Mouse (Mus musculus): Measurements from ENCODE around the gene Hnrnpa0. TPM values are rescaled to one million over a fixed set of nuclear protein-coding genes. Genes with fewer than 3 reads are reported as not detected.

Hnrnpa0 gene
- polyA plus RNA-seq, 1 experiment from 2014 or later: 24.6 TPM

- Histone ChIP-seq H3K36me3 (ENCODE audit: control insufficient read depth, insufficient read depth, low read length) (no peaks in the 10 kb centered on the region), H3K4me1 (replicated peaks; ENCODE audit: control insufficient read depth, insufficient read depth) (no peaks in the 10 kb centered on the region; the same call in 1 of the 2 replicates), H3K27ac (replicated peaks) (peak overlapping the region; percentile 99), H3K4me2 (replicated peaks; ENCODE audit: low read depth) (peak overlapping the region; percentile 81), H3K27me3 (ENCODE audit: control insufficient read depth, insufficient read depth, low read length) (no peaks in the 10 kb centered on the region), H3K9me3 (ENCODE audit: control insufficient read depth, low read length) (no peaks in the 10 kb centered on the region), H3K9ac (ENCODE audit: low read length) (peak overlapping the region; percentile 99), H3K4me3 (ENCODE audit: low read depth, low read length) (peak overlapping the region; percentile 91)
- WGBS: under 1% methylated on average over 61 of the region's 83 CpGs
- peak; percentile 19 for TF ChIP-seq CTCF (IDR thresholded peaks at IDR 0.05; ENCODE audit: low read depth)
- peak; percentile 31 for TF ChIP-seq EP300 (optimal IDR thresholded peaks at IDR 0.05)
- ATAC-seq (ENCODE audit: low FRiP score, low TSS enrichment): peak; percentile 97
- peak; percentile 96 for DNase-seq (ENCODE audit: low spot score)
These were observed 664 bp upstream of the Hnrnpa0 start for GRCm38 (mm10) chr13:58128768-58129671.

GRCm38 (mm10) chr13:58127766-58128361 is 492 bp downstream of the Hnrnpa0 start:
- Histone ChIP-seq H3K4me3 (ENCODE audit: low read depth, low read length) (peak overlapping the region; percentile 91), H3K4me2 (replicated peaks; ENCODE audit: low read depth) (peak overlapping the region; percentile 81), H3K4me1 (replicated peaks; ENCODE audit: control insufficient read depth, insufficient read depth) (no peaks in the 10 kb centered on the region; the same call in 1 of the 2 replicates), H3K27me3 (ENCODE audit: control insufficient read depth, insufficient read depth, low read length) (no peaks in the 10 kb centered on the region), H3K9me3 (ENCODE audit: control insufficient read depth, low read length) (no peaks in the 10 kb centered on the region), H3K27ac (replicated peaks) (peak overlapping the region; percentile 99), H3K9ac (ENCODE audit: low read length) (peak overlapping the region; percentile 99), H3K36me3 (ENCODE audit: control insufficient read depth, insufficient read depth, low read length) (no peaks in the 10 kb centered on the region)
- ATAC-seq (ENCODE audit: low FRiP score, low TSS enrichment): peak; percentile 26
- TF ChIP-seq EP300 (optimal IDR thresholded peaks at IDR 0.05) (no peak), CTCF (IDR thresholded peaks at IDR 0.05; ENCODE audit: low read depth) (no peak)
- peak; percentile 67 for DNase-seq (ENCODE audit: low spot score)
- under 1% methylated on average over 71 of the region's 81 CpGs for WGBS

DNA sequence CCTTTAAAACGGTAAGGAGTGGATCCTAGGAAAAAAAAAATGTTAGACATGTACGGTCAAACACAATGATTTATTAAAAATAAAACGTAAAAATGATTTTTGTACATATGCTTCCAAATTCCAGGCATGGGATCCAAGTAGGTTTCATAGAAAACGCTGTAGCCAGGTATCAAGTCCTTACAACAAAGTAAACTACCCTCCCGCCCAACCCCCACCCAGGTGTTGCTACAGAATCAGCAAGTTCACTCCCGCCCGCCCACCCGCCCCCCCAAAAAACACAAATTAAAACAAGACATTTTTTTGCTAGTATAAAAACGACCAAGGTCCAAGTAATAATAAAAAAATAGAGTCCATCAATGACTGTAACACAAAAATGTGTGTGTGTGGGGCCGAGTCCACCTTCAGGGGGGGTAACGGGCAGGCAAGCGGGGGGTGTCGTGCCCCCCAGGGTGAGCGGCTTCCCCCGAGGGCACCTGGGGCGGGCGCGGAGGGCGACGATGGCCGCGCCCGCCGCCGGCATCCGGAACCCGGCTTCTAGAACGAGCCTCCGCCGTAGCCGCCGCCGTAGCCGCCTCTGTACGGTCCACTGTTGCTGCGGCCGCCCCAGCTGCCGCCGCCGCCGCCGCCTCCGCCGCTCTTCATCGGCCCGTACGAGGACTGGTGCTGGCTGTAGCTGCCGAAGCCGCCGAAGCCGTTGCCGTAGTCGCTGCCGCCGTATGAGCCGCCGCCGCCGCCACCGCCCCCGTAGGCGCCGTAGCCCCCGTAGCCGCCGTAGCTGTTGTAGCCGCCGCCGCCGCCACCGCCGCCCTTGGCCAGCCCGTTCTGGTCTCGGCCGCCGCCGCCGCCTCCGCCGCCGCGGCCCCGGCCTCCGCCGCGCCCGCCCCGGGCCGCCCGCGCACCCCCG is 1.2 kb downstream of the Hnrnpa0 start:
- Histone ChIP-seq H3K4me2 (replicated peaks; ENCODE audit: low read depth) (peak overlapping the region; percentile 81), H3K9me3 (ENCODE audit: control insufficient read depth, low read length) (no peaks in the 10 kb centered on the region), H3K9ac (ENCODE audit: low read length) (peak overlapping the region; percentile 99), H3K4me3 (ENCODE audit: low read depth, low read length) (peak overlapping the region; percentile 91), H3K27ac (replicated peaks) (peak overlapping the region; percentile 99), H3K27me3 (ENCODE audit: control insufficient read depth, insufficient read depth, low read length) (no peaks in the 10 kb centered on the region), H3K4me1 (replicated peaks; ENCODE audit: control insufficient read depth, insufficient read depth) (no peaks in the 10 kb centered on the region; the same call in 1 of the 2 replicates), H3K36me3 (ENCODE audit: control insufficient read depth, insufficient read depth, low read length) (no peaks in the 10 kb centered on the region)
- ATAC-seq (ENCODE audit: low FRiP score, low TSS enrichment) (0 out of 2 replicates have a peak, but pooled peaks have one; percentile 1), DNase-seq (ENCODE audit: low spot score) (no peak)
- no peak for TF ChIP-seq CTCF (IDR thresholded peaks at IDR 0.05; ENCODE audit: low read depth)
- TF ChIP-seq EP300 (optimal IDR thresholded peaks at IDR 0.05): no peak
- under 1% methylated on average over 55 of the region's 92 CpGs for WGBS

DNA sequence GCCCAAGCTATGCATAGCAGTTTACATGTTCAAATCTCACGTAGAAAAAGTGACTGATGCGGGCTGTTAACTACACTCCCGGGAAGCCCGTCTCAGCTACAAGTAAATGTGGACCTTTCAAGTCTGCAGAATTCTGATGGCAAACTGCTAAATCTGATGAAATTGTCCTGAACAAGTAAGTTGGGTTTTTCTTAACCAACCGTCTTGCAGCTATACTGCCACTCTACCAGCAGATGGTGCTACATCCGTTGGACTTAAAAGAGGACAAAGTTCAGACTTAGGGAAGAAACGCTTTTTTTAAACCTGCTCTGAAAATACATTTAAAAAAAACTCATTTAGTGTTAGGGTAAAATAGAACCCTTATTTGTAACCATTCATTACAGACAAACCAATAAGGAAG is 2.2 kb downstream of the Hnrnpa0 start:
- no peak for DNase-seq (ENCODE audit: low spot score)
- WGBS: 18% methylated on average over 7 of the region's 7 CpGs
- ATAC-seq (ENCODE audit: low FRiP score, low TSS enrichment): no peak
- Histone ChIP-seq H3K36me3 (ENCODE audit: control insufficient read depth, insufficient read depth, low read length) (no peaks in the 10 kb centered on the region), H3K27me3 (ENCODE audit: control insufficient read depth, insufficient read depth, low read length) (no peaks in the 10 kb centered on the region), H3K4me1 (replicated peaks; ENCODE audit: control insufficient read depth, insufficient read depth) (no peaks in the 10 kb centered on the region; the same call in 1 of the 2 replicates), H3K9me3 (ENCODE audit: control insufficient read depth, low read length) (no peaks in the 10 kb centered on the region), H3K9ac (ENCODE audit: low read length) (no peak overlapping the region), H3K4me3 (ENCODE audit: low read depth, low read length) (peak overlapping the region; percentile 22; the same call in 1 of the 2 replicates), H3K4me2 (replicated peaks; ENCODE audit: low read depth) (peak overlapping the region; percentile 81), H3K27ac (replicated peaks) (no peak overlapping the region)
- no peak for TF ChIP-seq EP300 (optimal IDR thresholded peaks at IDR 0.05)
- peak; percentile 87 for TF ChIP-seq CTCF (IDR thresholded peaks at IDR 0.05; ENCODE audit: low read depth)

- Histone ChIP-seq H3K9ac (ENCODE audit: low read length) (no peak overlapping the region), H3K27ac (replicated peaks) (no peak overlapping the region), H3K27me3 (ENCODE audit: control insufficient read depth, insufficient read depth, low read length) (no peaks in the 10 kb centered on the region), H3K4me2 (replicated peaks; ENCODE audit: low read depth) (no peak overlapping the region), H3K9me3 (ENCODE audit: control insufficient read depth, low read length) (no peaks in the 10 kb centered on the region), H3K36me3 (ENCODE audit: control insufficient read depth, insufficient read depth, low read length) (no peaks in the 10 kb centered on the region), H3K4me1 (replicated peaks; ENCODE audit: control insufficient read depth, insufficient read depth) (no peaks in the 10 kb centered on the region; the same call in 1 of the 2 replicates), H3K4me3 (ENCODE audit: low read depth, low read length) (no peak overlapping the region)
- DNase-seq (ENCODE audit: low spot score) (no peak), ATAC-seq (ENCODE audit: low FRiP score, low TSS enrichment) (no peak)
- WGBS: 36% methylated on average over 2 of the region's 2 CpGs
- TF ChIP-seq EP300 (optimal IDR thresholded peaks at IDR 0.05) (no peak), CTCF (IDR thresholded peaks at IDR 0.05; ENCODE audit: low read depth) (no peak)
These were observed 3.4 kb downstream of the Hnrnpa0 start for GRCm38 (mm10) chr13:58124989-58125388.

All from stomach, postnatal 0 days (tissue).